Mouse (Mus musculus): ENCODE results near the gene Dpf3. TPM values are rescaled to one million over a fixed set of nuclear protein-coding genes. Genes with fewer than 3 reads are reported as not detected.

The Dpf3 gene
- polyA plus RNA-seq, 1 experiment from 2014 or later, result 13.0 TPM

DNA sequence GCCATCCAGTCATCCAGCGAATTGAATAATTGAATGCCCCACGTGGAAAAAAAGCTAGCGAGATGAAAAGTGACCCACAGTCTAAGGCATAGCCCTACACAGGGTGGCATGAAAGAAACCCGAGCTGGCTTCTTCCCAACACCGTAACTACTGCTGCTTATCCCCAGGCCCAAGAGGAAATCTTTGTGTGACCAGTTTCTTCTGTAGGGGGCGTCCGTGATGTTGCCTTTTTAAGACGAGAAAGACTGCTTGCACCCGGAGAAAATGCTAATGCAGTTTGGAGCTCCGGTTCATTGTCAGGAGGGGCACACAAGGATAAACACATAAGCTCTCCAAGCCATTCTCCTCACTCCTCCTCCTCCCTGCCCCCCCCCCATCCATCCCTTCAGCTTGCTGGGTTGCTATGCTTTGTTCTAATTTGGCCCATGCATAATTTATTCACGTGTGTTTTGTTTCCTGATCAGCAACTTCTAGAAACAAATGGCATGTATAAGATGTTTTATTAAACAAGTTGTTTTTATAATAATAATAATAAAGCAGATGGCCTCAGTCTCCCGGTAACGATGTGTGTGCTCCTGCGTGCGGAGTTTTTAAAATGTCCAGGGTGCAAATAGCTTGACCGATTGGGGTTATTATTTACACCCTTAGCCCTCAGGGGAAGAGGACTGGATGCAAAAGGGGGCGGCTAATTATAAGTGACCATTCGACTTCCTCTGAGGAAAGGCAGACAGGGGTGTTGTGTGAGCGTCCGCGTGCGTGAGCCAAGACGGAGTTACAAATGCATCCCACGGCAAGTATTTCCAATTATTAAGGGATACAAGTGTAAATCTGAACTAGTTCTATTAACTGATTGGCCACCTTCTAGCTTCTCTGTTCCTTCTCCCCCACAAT lies 2.4 kb downstream of the Dpf3 start:
- no peaks in the 10 kb centered on the region for H3K9me3 ChIP-seq (ENCODE audit: control insufficient read depth, low read length)
- H3K9ac ChIP-seq (ENCODE audit: low read depth, low read length), result no peak overlapping the region
- H3K4me2 ChIP-seq, result peak overlapping the region; percentile 99
- ATAC-seq (replicated peaks; ENCODE audit: low FRiP score) (no peak), DNase-seq (ENCODE audit: low spot score) (no peak)
- no peaks in the 10 kb centered on the region for H3K36me3 ChIP-seq (ENCODE audit: control insufficient read depth, insufficient read depth, low read length)
- peaks cover 27% of the 10 kb centered on the region for H3K4me1 ChIP-seq (replicated peaks; ENCODE audit: control insufficient read depth, insufficient read depth, low read length)
- 7% methylated on average over 24 of the region's 24 CpGs for WGBS
- no peak overlapping the region for H3K27ac ChIP-seq (ENCODE audit: low read depth, low read length)
- H3K4me3 ChIP-seq (ENCODE audit: low read depth, low read length), result peak overlapping the region; percentile 90
- peaks cover 14% of the 10 kb centered on the region for H3K27me3 ChIP-seq (replicated peaks; ENCODE audit: control insufficient read depth, insufficient read depth, low read length)

DNA sequence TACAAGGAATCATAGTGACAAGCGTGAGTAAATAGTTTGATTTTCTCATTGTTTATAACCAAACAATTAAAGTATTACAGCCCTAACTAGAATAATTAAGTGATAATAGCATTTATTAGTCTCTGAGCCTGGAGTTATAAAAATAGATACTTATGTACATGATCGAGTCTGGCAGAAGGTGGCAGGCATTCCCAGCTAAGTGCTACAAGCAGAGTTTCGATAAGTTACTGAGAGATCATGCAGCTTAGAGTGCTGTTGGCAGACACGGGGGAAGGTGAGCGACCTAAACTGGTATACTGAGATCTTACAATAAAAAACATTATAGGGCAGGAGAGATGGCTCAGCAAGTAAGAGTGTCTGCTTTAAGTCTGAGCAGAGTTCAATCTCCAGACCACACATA lies 3.9 kb downstream of the Dpf3 start:
- ATAC-seq (replicated peaks; ENCODE audit: low FRiP score) (no peak), DNase-seq (ENCODE audit: low spot score) (no peak)
- H3K9me3 ChIP-seq (ENCODE audit: control insufficient read depth, low read length), result no peaks in the 10 kb centered on the region
- no peak overlapping the region for H3K4me3 ChIP-seq (ENCODE audit: low read depth, low read length)
- H3K27me3 ChIP-seq (replicated peaks; ENCODE audit: control insufficient read depth, insufficient read depth, low read length), result peaks cover 14% of the 10 kb centered on the region
- peak overlapping the region; percentile 4; the same call in 1 of the 2 replicates for H3K4me2 ChIP-seq
- H3K4me1 ChIP-seq (replicated peaks; ENCODE audit: control insufficient read depth, insufficient read depth, low read length), result peaks cover 34% of the 10 kb centered on the region
- no peak overlapping the region for H3K27ac ChIP-seq (ENCODE audit: low read depth, low read length)
- H3K36me3 ChIP-seq (ENCODE audit: control insufficient read depth, insufficient read depth, low read length), result no peaks in the 10 kb centered on the region
- 55% methylated on average over 5 of the region's 5 CpGs for WGBS
- H3K9ac ChIP-seq (ENCODE audit: low read depth, low read length), result no peak overlapping the region

DNA sequence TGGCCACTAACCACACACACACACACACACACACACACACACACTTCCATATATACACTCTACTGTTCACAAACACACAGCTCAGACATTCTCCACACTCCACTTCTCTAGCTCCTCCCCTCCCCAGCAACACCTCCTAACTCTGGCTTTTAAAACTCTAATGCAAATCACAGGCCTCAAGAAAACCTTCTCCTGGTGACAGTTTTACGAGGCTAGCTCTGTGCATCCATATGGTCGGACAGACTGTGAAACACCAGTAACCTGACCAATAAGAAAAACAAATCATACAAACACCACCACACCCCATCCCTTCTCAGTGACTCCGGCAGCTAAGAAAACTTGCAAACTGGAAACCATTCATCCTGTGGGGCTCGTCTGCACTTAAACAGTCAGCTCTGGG lies 6.1 kb downstream of the Dpf3 start:
- Histone ChIP-seq H3K4me2 (no peak overlapping the region), H3K9ac (ENCODE audit: low read depth, low read length) (no peak overlapping the region), H3K4me1 (replicated peaks; ENCODE audit: control insufficient read depth, insufficient read depth, low read length) (peaks cover 31% of the 10 kb centered on the region), H3K27me3 (replicated peaks; ENCODE audit: control insufficient read depth, insufficient read depth, low read length) (peaks cover 14% of the 10 kb centered on the region), H3K36me3 (ENCODE audit: control insufficient read depth, insufficient read depth, low read length) (no peaks in the 10 kb centered on the region), H3K4me3 (ENCODE audit: low read depth, low read length) (no peak overlapping the region), H3K27ac (ENCODE audit: low read depth, low read length) (no peak overlapping the region), H3K9me3 (ENCODE audit: control insufficient read depth, low read length) (no peaks in the 10 kb centered on the region)
- DNase-seq (ENCODE audit: low spot score) (no peak), ATAC-seq (replicated peaks; ENCODE audit: low FRiP score) (no peak)
- 71% methylated on average over 4 of the region's 4 CpGs for WGBS

DNA sequence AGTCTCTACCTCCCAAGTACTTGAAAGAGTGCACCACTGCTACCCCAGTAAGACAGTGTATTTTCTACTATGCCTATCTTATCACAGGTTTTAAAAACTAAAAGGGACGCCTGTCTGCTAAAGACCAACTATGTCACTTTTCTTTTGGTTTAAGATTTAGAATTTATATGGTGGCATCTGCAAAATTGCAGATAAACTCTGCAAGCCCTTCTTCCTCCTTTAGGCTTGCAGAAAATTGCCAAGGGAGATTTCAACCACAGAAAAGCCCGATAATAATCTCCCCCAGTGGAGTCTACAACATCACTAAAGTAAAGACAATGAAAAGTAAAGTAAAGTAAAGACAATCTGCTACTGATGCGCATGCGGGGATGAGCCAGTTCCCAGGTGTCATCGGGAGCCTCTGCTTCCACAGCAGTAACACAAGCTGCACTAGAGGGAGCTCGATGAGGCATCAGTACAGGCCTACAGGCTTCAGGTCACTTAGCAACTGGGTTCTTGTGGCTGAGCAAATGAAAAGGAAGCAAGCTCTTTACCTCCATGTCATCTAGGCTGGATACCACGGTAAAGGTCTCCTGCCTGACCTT lies 7.6 kb downstream of the Dpf3 start:
- Histone ChIP-seq H3K9me3 (ENCODE audit: control insufficient read depth, low read length) (no peaks in the 10 kb centered on the region), H3K4me1 (replicated peaks; ENCODE audit: control insufficient read depth, insufficient read depth, low read length) (peaks cover 27% of the 10 kb centered on the region)
- WGBS, result 61% methylated on average over 7 of the region's 7 CpGs

DNA sequence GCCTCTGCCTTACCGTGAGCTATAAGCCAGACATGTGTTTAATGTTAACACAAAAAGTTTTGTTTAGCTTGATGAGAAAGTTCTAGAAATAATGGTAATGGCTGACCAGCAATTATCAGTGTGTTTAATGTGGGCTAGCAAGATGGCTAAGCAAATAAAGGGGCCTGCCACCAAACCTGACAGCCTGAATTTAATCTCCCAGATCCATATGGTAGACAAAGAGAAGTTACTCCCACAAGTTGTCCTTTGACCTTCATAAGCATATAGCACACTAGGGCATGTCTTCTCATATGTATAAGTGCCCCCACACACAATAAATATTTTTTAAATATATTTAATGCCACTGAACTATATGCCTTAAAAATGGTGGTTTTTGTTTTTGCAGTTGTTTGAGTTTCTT lies 8.4 kb downstream of the Dpf3 start:
- H3K36me3 ChIP-seq (ENCODE audit: control insufficient read depth, insufficient read depth, low read length), result no peaks in the 10 kb centered on the region
- no peak overlapping the region for H3K27ac ChIP-seq (ENCODE audit: low read depth, low read length)
- H3K27me3 ChIP-seq (replicated peaks; ENCODE audit: control insufficient read depth, insufficient read depth, low read length), result no peaks in the 10 kb centered on the region
- H3K4me2 ChIP-seq, result no peak overlapping the region
- DNase-seq (ENCODE audit: low spot score) (no peak), ATAC-seq (replicated peaks; ENCODE audit: low FRiP score) (peak; percentile 74)
- WGBS, result 78% methylated on average over 1 of the region's 1 CpGs
- no peak overlapping the region for H3K4me3 ChIP-seq (ENCODE audit: low read depth, low read length)
- H3K9ac ChIP-seq (ENCODE audit: low read depth, low read length), result no peak overlapping the region
- H3K9me3 ChIP-seq (ENCODE audit: control insufficient read depth, low read length), result no peaks in the 10 kb centered on the region
- H3K4me1 ChIP-seq (replicated peaks; ENCODE audit: control insufficient read depth, insufficient read depth, low read length), result peaks cover 20% of the 10 kb centered on the region

More for the DNA sequence above, 7.6 kb downstream of the Dpf3 start:
- H3K27ac ChIP-seq (ENCODE audit: low read depth, low read length), result no peak overlapping the region
- 0 out of 2 replicates have a peak, but pooled peaks have one; percentile 21 for ATAC-seq (replicated peaks; ENCODE audit: low FRiP score)
- no peaks in the 10 kb centered on the region for H3K36me3 ChIP-seq (ENCODE audit: control insufficient read depth, insufficient read depth, low read length)
- no peak for DNase-seq (ENCODE audit: low spot score)
- H3K27me3 ChIP-seq (replicated peaks; ENCODE audit: control insufficient read depth, insufficient read depth, low read length), result peaks cover 4% of the 10 kb centered on the region; the same call in 1 of the 2 replicates
- H3K4me3 ChIP-seq (ENCODE audit: low read depth, low read length), result no peak overlapping the region
- H3K9ac ChIP-seq (ENCODE audit: low read depth, low read length), result no peak overlapping the region
- H3K4me2 ChIP-seq, result no peak overlapping the region

DNA sequence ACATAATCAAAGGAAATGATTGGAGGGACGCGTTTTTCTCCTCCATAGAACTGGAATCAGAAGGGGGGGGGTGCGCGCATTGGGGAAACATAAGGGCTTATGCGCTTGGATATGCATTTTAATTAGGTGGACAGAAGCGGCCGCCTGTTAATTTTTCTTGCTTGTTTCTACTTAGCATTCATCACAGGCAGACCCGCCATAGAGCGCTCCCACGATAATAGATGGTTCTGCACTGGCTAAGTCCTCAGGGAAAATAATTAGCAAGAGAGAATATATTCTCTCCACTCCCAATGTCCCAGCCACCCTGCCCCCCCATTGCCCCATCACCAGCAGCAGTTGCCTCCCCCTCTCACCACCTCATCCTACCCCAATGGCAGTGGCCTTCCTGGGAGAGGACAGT lies 11.2 kb downstream of the Dpf3 start:
- Histone ChIP-seq H3K4me2 (no peak overlapping the region), H3K36me3 (ENCODE audit: control insufficient read depth, insufficient read depth, low read length) (no peaks in the 10 kb centered on the region), H3K4me1 (replicated peaks; ENCODE audit: control insufficient read depth, insufficient read depth, low read length) (peaks cover 21% of the 10 kb centered on the region), H3K9ac (ENCODE audit: low read depth, low read length) (no peak overlapping the region), H3K4me3 (ENCODE audit: low read depth, low read length) (no peak overlapping the region), H3K27me3 (replicated peaks; ENCODE audit: control insufficient read depth, insufficient read depth, low read length) (no peaks in the 10 kb centered on the region), H3K9me3 (ENCODE audit: control insufficient read depth, low read length) (no peaks in the 10 kb centered on the region), H3K27ac (ENCODE audit: low read depth, low read length) (no peak overlapping the region)
- DNase-seq (ENCODE audit: low spot score), result no peak
- ATAC-seq (replicated peaks; ENCODE audit: low FRiP score), result no peak
- WGBS, result 86% methylated on average over 10 of the region's 10 CpGs

DNA sequence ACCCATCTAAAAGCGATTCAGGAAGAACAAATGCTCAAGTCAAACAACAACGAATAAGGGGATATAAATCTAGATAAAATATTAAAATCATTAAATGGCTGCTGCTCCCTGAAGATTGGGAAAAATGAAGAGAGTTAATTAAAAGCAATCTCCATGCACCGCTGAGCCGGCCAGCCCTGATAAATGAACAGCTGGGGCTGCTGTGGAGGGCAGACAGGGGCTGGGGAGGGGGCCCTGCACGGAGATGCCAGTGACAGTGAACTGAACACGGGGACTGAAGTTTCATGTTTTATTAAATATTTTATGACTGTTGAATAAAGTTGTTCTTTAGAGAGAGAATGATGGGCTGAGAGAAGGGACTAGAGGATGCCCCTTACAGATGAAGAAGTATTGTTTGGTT lies 12.1 kb downstream of the Dpf3 start:
- no peak overlapping the region for H3K4me3 ChIP-seq (ENCODE audit: low read depth, low read length)
- no peaks in the 10 kb centered on the region for H3K36me3 ChIP-seq (ENCODE audit: control insufficient read depth, insufficient read depth, low read length)
- no peak for DNase-seq (ENCODE audit: low spot score)
- 54% methylated on average over 6 of the region's 6 CpGs for WGBS
- H3K27me3 ChIP-seq (replicated peaks; ENCODE audit: control insufficient read depth, insufficient read depth, low read length), result no peaks in the 10 kb centered on the region
- H3K9me3 ChIP-seq (ENCODE audit: control insufficient read depth, low read length), result no peaks in the 10 kb centered on the region
- H3K9ac ChIP-seq (ENCODE audit: low read depth, low read length), result no peak overlapping the region
- no peak overlapping the region for H3K4me2 ChIP-seq
- peaks cover 21% of the 10 kb centered on the region for H3K4me1 ChIP-seq (replicated peaks; ENCODE audit: control insufficient read depth, insufficient read depth, low read length)
- H3K27ac ChIP-seq (ENCODE audit: low read depth, low read length), result no peak overlapping the region
- no peak for ATAC-seq (replicated peaks; ENCODE audit: low FRiP score)

DNA sequence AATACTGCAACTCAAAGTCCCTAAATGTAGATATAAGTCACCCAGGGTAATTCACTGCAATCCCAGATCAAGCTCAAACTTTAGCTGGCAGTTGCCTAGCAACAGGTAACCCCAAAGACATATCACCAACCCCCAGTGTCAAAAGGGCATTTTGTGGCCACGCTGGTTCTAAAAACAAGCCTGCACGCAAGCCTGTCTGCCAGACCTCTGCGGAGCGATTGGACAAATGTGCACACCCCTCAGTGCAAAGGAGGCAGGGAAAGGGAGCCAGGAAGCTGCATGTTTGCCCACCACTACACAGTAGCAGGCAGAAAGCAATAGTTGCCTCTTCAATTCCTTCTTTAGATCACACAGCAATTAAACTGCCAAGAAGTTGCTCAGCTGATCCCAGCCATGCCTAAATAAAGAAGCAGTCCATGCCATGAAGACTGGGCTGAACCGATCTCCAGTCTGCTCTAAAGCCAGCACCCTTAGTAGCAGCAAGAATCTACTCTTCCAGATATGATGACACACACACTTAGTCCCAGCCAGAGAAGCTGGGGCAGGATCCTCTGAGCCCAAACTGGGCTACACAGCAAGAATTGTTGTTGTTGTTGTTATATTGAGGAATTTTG lies 13.4 kb downstream of the Dpf3 start:
- DNase-seq (ENCODE audit: low spot score) (no peak), ATAC-seq (replicated peaks; ENCODE audit: low FRiP score) (no peak)
- Histone ChIP-seq H3K27me3 (replicated peaks; ENCODE audit: control insufficient read depth, insufficient read depth, low read length) (no peaks in the 10 kb centered on the region), H3K9me3 (ENCODE audit: control insufficient read depth, low read length) (no peaks in the 10 kb centered on the region), H3K4me2 (peak overlapping the region; percentile 29), H3K4me3 (ENCODE audit: low read depth, low read length) (no peak overlapping the region), H3K9ac (ENCODE audit: low read depth, low read length) (no peak overlapping the region), H3K4me1 (replicated peaks; ENCODE audit: control insufficient read depth, insufficient read depth, low read length) (peaks cover 17% of the 10 kb centered on the region), H3K27ac (ENCODE audit: low read depth, low read length) (0 out of 2 replicates have a peak overlapping the region, but pooled peaks have one; percentile 16), H3K36me3 (ENCODE audit: control insufficient read depth, insufficient read depth, low read length) (no peaks in the 10 kb centered on the region)
- 49% methylated on average over 5 of the region's 5 CpGs for WGBS
